8 mouse cellular contexts compared by ENCODE assay signal in genomic region chr15:37165887-37166507, GRCm38 (mm10).
DNase-seq lines count a peak whose midpoint lies in the region; ATAC-seq and TF ChIP-seq lines count a peak whose summit lies in the region.

No protein-coding gene starts in this region.

- peak; percentile 93 for ATAC-seq in intestine, embryonic 16.5 days

- no peak overlapping the region for H3K9ac ChIP-seq in intestine, embryonic 16.5 days (ENCODE audit: low read depth, low read length)

- WGBS in intestine, embryonic 16.5 days, result 14% methylated on average over 12 of the region's 12 CpGs
- 18% methylated on average over 12 of the region's 12 CpGs for WGBS in lung, adult 2 months

- peak; percentile 16 to 35 for DNase-seq in cerebellum, postnatal 25 days
- no peak for DNase-seq in cerebellum, adult 8-10 months
- peak; percentile 43 for DNase-seq in WW6 (ENCODE audit: low read depth, low spot score)
- DNase-seq in lung, adult 2 months, result peak; percentile 56
- no peak for DNase-seq in thymus, adult 18-20 months
- no peak for DNase-seq in thymus, postnatal 10 days (ENCODE audit: low spot score in 2 of 2)
- DNase-seq in thymus, postnatal 4 days, result no peak

- H3K4me1 ChIP-seq in intestine, embryonic 16.5 days (ENCODE audit: control insufficient read depth, insufficient read depth, low read length), result no peaks in the 10 kb centered on the region
- H3K4me1 ChIP-seq in lung, adult 2 months (ENCODE audit: control insufficient read depth, insufficient read depth, low read length), result peaks cover 4% of the 10 kb centered on the region; the same call in 1 of the 2 replicates

- no peaks in the 10 kb centered on the region for H3K36me3 ChIP-seq in intestine, embryonic 16.5 days (ENCODE audit: control insufficient read depth, insufficient read depth, low read length)

- H3K9me3 ChIP-seq in intestine, embryonic 16.5 days (ENCODE audit: control insufficient read depth, low read length), result no peaks in the 10 kb centered on the region

- no peak overlapping the region for H3K4me3 ChIP-seq in intestine, embryonic 16.5 days (ENCODE audit: low read length)
- H3K4me3 ChIP-seq in lung, adult 2 months (replicated peaks; ENCODE audit: extremely low read depth, low read depth, low read length), result no peak overlapping the region

- no peak for TF ChIP-seq POLR2A in lung, adult 2 months (IDR thresholded peaks at IDR 0.05; ENCODE audit: borderline replicate concordance, extremely low read depth, low read depth, low read length)

- H3K27ac ChIP-seq in intestine, embryonic 16.5 days (ENCODE audit: low read length), result no peak overlapping the region

- TF ChIP-seq CTCF in lung, adult 2 months (IDR thresholded peaks at IDR 0.05; ENCODE audit: insufficient read depth, low read length), result no peak

- no peaks in the 10 kb centered on the region for H3K27me3 ChIP-seq in intestine, embryonic 16.5 days (replicated peaks; ENCODE audit: control insufficient read depth, insufficient read depth, low read length)

- peak overlapping the region; percentile 30 for H3K4me2 ChIP-seq in intestine, embryonic 16.5 days (ENCODE audit: low read depth, low read length)

Comparison
In these comparisons a context has a peak if more than half of its experiments do, and no peak if none do; other contexts are left out.
1. DNase-seq: peak in cerebellum, postnatal 25 days (2 of 2), WW6 (single experiment) and lung, adult 2 months (single experiment); none in cerebellum, adult 8-10 months (single experiment), thymus, adult 18-20 months (0 of 2), thymus, postnatal 10 days (0 of 2) and thymus, postnatal 4 days (single experiment).